Mouse (Mus musculus): ENCODE data around the gene Suclg1. TPM values are rescaled to one million over a fixed set of nuclear protein-coding genes. Genes with fewer than 3 reads are reported as not detected.
A peak's percentile ranks its signal among the peaks of the same experiment; 100 is the strongest.

Gene Suclg1
- 143 and 151 TPM in 2 replicates for polyA plus RNA-seq (2015; fragmentation: Nextera tagmentation; extraction: Ambion mirVana)

GRCm38 (mm10) chr6:73248237-73249048 lies at the start of gene Suclg1:
Suclg1 (plus strand) TSS chr6:73248382.
- peak; percentile 94 for ATAC-seq (ENCODE audit: insufficient number of reproducible peaks, low FRiP score, low TSS enrichment, low read depth)
- Histone ChIP-seq H3K4me2 (replicated peaks) (peak within 1 kb of the TSS; percentile 72), H3K27me3 (no peaks in the 10 kb centered on the region), H3K27ac (replicated peaks) (peak within 1 kb of the TSS; percentile 78), H3K4me3 (replicated peaks) (peak within 1 kb of the TSS; percentile 96), H3K9ac (peak within 1 kb of the TSS; percentile 89), H3K4me1 (peaks cover 12% of the 10 kb centered on the region), H3K9me3 (replicated peaks) (no peaks in the 10 kb centered on the region), H3K36me3 (no peaks in the 10 kb centered on the region)
- WGBS = under 1% methylated on average over 56 of the region's 58 CpGs

DNA sequence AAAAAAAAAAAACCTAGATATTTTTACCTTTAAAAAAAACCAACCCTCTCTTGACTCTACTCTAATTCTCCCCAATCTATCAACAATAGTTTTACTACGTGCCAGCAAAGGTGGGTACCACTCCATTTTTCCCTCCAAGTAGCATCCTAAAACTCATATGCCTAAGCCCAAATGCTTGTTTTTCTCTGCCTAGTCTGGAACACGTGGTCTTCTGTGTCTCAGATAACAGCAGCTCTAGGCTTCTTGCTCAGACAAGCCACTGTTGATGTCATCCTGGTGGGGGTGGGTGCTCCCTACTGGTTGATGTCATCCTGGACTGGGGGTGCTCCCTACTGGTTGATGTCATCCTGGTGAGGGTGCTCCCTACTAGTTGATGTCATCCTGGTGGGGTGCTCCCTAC lies 44.5 kb upstream of the Suclg1 start:
- Histone ChIP-seq H3K27ac (replicated peaks) (no peak overlapping the region), H3K9ac (no peak overlapping the region), H3K4me1 (no peaks in the 10 kb centered on the region), H3K36me3 (no peaks in the 10 kb centered on the region), H3K4me3 (replicated peaks) (no peak overlapping the region), H3K9me3 (replicated peaks) (no peaks in the 10 kb centered on the region), H3K27me3 (no peaks in the 10 kb centered on the region), H3K4me2 (replicated peaks) (no peak overlapping the region)
- WGBS = 60% methylated on average over 2 of the region's 2 CpGs
- no peak for ATAC-seq (ENCODE audit: insufficient number of reproducible peaks, low FRiP score, low TSS enrichment, low read depth)

DNA sequence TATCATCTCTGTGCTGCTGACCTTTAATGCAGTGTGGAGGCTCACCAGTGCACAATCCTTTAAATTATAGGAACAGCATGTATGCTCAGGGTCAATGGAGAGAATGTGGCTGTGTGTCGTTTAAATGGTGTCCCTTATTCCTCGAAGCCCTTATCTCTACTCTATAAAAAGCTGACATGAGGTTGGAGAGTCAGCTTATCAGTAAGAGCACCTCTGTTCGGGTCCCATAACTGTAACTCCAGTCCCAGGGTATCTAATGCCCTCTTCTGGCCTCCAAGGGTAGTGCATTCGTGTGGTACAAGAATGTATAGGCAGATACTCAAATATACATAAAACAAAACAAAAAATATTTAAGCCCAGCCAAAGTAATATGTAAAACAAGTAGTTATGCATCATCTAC lies 43.2 kb upstream of the Suclg1 start:
- no peak for ATAC-seq (ENCODE audit: insufficient number of reproducible peaks, low FRiP score, low TSS enrichment, low read depth)
- Histone ChIP-seq H3K9me3 (replicated peaks) (no peaks in the 10 kb centered on the region), H3K27me3 (no peaks in the 10 kb centered on the region), H3K4me3 (replicated peaks) (no peak overlapping the region), H3K4me2 (replicated peaks) (no peak overlapping the region), H3K36me3 (no peaks in the 10 kb centered on the region), H3K9ac (no peak overlapping the region), H3K27ac (replicated peaks) (no peak overlapping the region), H3K4me1 (no peaks in the 10 kb centered on the region)
- 83% methylated on average over 4 of the region's 4 CpGs for WGBS

GRCm38 (mm10) chr6:73209598-73209997 lies 38.6 kb upstream of the Suclg1 start:
- no peak overlapping the region for H3K4me2 ChIP-seq (replicated peaks)
- WGBS = 88% methylated on average over 6 of the region's 6 CpGs
- no peaks in the 10 kb centered on the region for H3K4me1 ChIP-seq
- no peak overlapping the region for H3K27ac ChIP-seq (replicated peaks)
- H3K27me3 ChIP-seq = no peaks in the 10 kb centered on the region
- H3K9ac ChIP-seq = no peak overlapping the region
- no peak for ATAC-seq (ENCODE audit: insufficient number of reproducible peaks, low FRiP score, low TSS enrichment, low read depth)
- H3K36me3 ChIP-seq = no peaks in the 10 kb centered on the region
- no peak overlapping the region for H3K4me3 ChIP-seq (replicated peaks)
- H3K9me3 ChIP-seq (replicated peaks) = no peaks in the 10 kb centered on the region

- 71% methylated on average over 4 of the region's 4 CpGs for WGBS
- Histone ChIP-seq H3K4me3 (replicated peaks) (no peak overlapping the region), H3K9ac (no peak overlapping the region), H3K27me3 (no peaks in the 10 kb centered on the region), H3K4me2 (replicated peaks) (no peak overlapping the region), H3K9me3 (replicated peaks) (no peaks in the 10 kb centered on the region), H3K36me3 (no peaks in the 10 kb centered on the region), H3K4me1 (no peaks in the 10 kb centered on the region), H3K27ac (replicated peaks) (no peak overlapping the region)
- ATAC-seq (ENCODE audit: insufficient number of reproducible peaks, low FRiP score, low TSS enrichment, low read depth) = no peak
Observed at GRCm38 (mm10) chr6:73210445-73210972, 37.7 kb upstream of the Suclg1 start.

DNA sequence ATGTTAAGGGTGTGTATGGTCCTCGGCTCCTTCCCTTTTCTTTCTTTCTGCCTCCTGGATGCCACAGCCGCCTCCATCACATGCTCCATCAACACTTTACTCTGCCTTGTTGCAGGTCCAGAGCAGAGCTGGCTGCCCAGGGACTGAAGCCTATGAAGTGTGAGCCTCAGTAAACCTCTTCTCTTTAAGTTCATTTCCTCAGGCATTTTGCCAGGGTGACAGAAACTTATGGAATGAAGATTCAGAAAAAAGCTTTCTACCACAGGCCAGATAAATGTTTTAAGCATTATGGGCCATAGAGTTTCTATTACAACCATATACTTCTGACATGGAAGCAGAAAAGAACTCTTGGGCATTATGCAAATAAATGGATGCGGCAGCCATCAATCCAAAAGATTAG lies 37.1 kb upstream of the Suclg1 start:
- Histone ChIP-seq H3K9me3 (replicated peaks) (no peaks in the 10 kb centered on the region), H3K4me2 (replicated peaks) (no peak overlapping the region), H3K27me3 (no peaks in the 10 kb centered on the region), H3K4me3 (replicated peaks) (no peak overlapping the region), H3K36me3 (no peaks in the 10 kb centered on the region), H3K4me1 (no peaks in the 10 kb centered on the region), H3K27ac (replicated peaks) (no peak overlapping the region), H3K9ac (no peak overlapping the region)
- 82% methylated on average over 3 of the region's 3 CpGs for WGBS
- no peak for ATAC-seq (ENCODE audit: insufficient number of reproducible peaks, low FRiP score, low TSS enrichment, low read depth)

GRCm38 (mm10) chr6:73211602-73212001 lies 36.6 kb upstream of the Suclg1 start:
- Histone ChIP-seq H3K4me3 (replicated peaks) (no peak overlapping the region), H3K36me3 (no peaks in the 10 kb centered on the region), H3K9ac (no peak overlapping the region), H3K27me3 (no peaks in the 10 kb centered on the region), H3K27ac (replicated peaks) (no peak overlapping the region), H3K9me3 (replicated peaks) (no peaks in the 10 kb centered on the region), H3K4me2 (replicated peaks) (no peak overlapping the region), H3K4me1 (no peaks in the 10 kb centered on the region)
- no peak for ATAC-seq (ENCODE audit: insufficient number of reproducible peaks, low FRiP score, low TSS enrichment, low read depth)

GRCm38 (mm10) chr6:73221189-73221957 lies 26.8 kb upstream of the Suclg1 start, which contains the start of gene Dnah6:
Dnah6 (minus strand) TSS chr6:73221651.
- Histone ChIP-seq H3K9ac (no peak within 1 kb of the TSS; the same call in 1 of the 2 replicates), H3K36me3 (no peaks in the 10 kb centered on the region), H3K4me2 (replicated peaks) (peak within 1 kb of the TSS; percentile 67), H3K27ac (replicated peaks) (peak within 1 kb of the TSS; percentile 48; the same call in 1 of the 2 replicates), H3K9me3 (replicated peaks) (no peaks in the 10 kb centered on the region), H3K27me3 (no peaks in the 10 kb centered on the region), H3K4me1 (peaks cover 18% of the 10 kb centered on the region), H3K4me3 (replicated peaks) (peak within 1 kb of the TSS; percentile 40)
- peak; percentile 96 for ATAC-seq (ENCODE audit: insufficient number of reproducible peaks, low FRiP score, low TSS enrichment, low read depth)
- WGBS = 29% methylated on average over 25 of the region's 25 CpGs

- Histone ChIP-seq H3K4me1 (peaks cover 18% of the 10 kb centered on the region), H3K27ac (replicated peaks) (peak overlapping the region; percentile 48; the same call in 1 of the 2 replicates), H3K27me3 (no peaks in the 10 kb centered on the region), H3K9me3 (replicated peaks) (no peaks in the 10 kb centered on the region), H3K36me3 (no peaks in the 10 kb centered on the region), H3K9ac (no peak overlapping the region; the same call in 1 of the 2 replicates), H3K4me3 (replicated peaks) (peak overlapping the region; percentile 40), H3K4me2 (replicated peaks) (peak overlapping the region; percentile 67)
- 32% methylated on average over 23 of the region's 23 CpGs for WGBS
- 0 out of 2 replicates have a peak, but pooled peaks have one; percentile 17 for ATAC-seq (ENCODE audit: insufficient number of reproducible peaks, low FRiP score, low TSS enrichment, low read depth)
Observed at GRCm38 (mm10) chr6:73221958-73222735, 26.0 kb upstream of the Suclg1 start.

GRCm38 (mm10) chr6:73222841-73223526 lies 25.2 kb upstream of the Suclg1 start:
- Histone ChIP-seq H3K27ac (replicated peaks) (peak overlapping the region; percentile 48; the same call in 1 of the 2 replicates), H3K9ac (no peak overlapping the region), H3K27me3 (no peaks in the 10 kb centered on the region), H3K4me3 (replicated peaks) (no peak overlapping the region), H3K9me3 (replicated peaks) (no peaks in the 10 kb centered on the region), H3K4me1 (peaks cover 18% of the 10 kb centered on the region), H3K4me2 (replicated peaks) (peak overlapping the region; percentile 30; the same call in 1 of the 2 replicates), H3K36me3 (no peaks in the 10 kb centered on the region)
- WGBS = 6% methylated on average over 8 of the region's 10 CpGs
- peak; percentile 52; the same call in 1 of the 2 replicates for ATAC-seq (ENCODE audit: insufficient number of reproducible peaks, low FRiP score, low TSS enrichment, low read depth)
